Mouse (Mus musculus) midbrain, embryonic 11.5 days (tissue): ENCODE data around the gene Timm10b. TPM values are rescaled to one million over a fixed set of nuclear protein-coding genes. Genes with fewer than 3 reads are reported as not detected.

Experiments used
- ATAC-seq: fragments of 200-750 bp; cut with Nextera tagmentation; 2 replicates; pipeline ENCODE4 v1.8.0; 2017; ENCODE audit warnings: moderate TSS enrichment, moderate library complexity; ENCODE audit not compliant: low FRiP score
- DNase-seq: peaks from one replicate; pipeline ENCODE4 v3.0.0; 2015; ENCODE audit warnings: low spot score; ENCODE audit errors: missing footprints
- H3K27ac ChIP-seq: fragments of 300-500 bp; sonication (generic); 2 replicates; pipeline ENCODE4 v1.5.1; 2014; ENCODE audit warnings: low read depth, low read length
- H3K27me3 ChIP-seq: fragments of 300-500 bp; sonication (generic); 2 replicates; pipeline ENCODE4 v1.6.1; 2014; ENCODE audit warnings: mild to moderate bottlenecking, low read length, moderate library complexity, mixed read lengths; ENCODE audit not compliant: control insufficient read depth, insufficient read depth
- H3K36me3 ChIP-seq: fragments of 300-500 bp; sonication (generic); 2 replicates; pipeline ENCODE4 v1.6.1; 2014; ENCODE audit warnings: mild to moderate bottlenecking, low read length, moderate library complexity, mixed read lengths; ENCODE audit not compliant: control insufficient read depth, insufficient read depth
- H3K4me1 ChIP-seq: fragments of 300-500 bp; sonication (generic); 2 replicates; pipeline ENCODE4 v1.6.1; 2014; ENCODE audit warnings: low read length; ENCODE audit not compliant: control insufficient read depth, insufficient read depth
- H3K4me2 ChIP-seq: fragments of 300-500 bp; sonication (generic); 2 replicates; pipeline ENCODE4 v1.6.1; 2014; ENCODE audit warnings: mild to moderate bottlenecking, moderate library complexity
- H3K4me3 ChIP-seq: fragments of 300-500 bp; sonication (generic); 2 replicates; pipeline ENCODE4 v1.5.1; 2014; ENCODE audit warnings: low read depth, low read length
- H3K9ac ChIP-seq: fragments of 300-500 bp; sonication (generic); 2 replicates; pipeline ENCODE4 v1.6.1; 2014; ENCODE audit warnings: low read length
- H3K9me3 ChIP-seq: fragments of 300-500 bp; sonication (generic); 2 replicates; pipeline ENCODE4 v1.6.1; 2016; ENCODE audit warnings: low read length; ENCODE audit not compliant: control insufficient read depth
- WGBS: fragments of 180-500 bp; shearing (Covaris S2); extraction: QIAGEN DNeasy Blood & Tissue Kit; methylation state at CpG from one replicate; pipeline ENCODE4 v1.1.7; 2014; 5-methylcytosine and 5-hydroxymethylcytosine counted together
- polyA plus RNA-seq: library from polyadenylated mRNA; unstranded; fragments of >200 nt; fragmentation: Nextera tagmentation; extraction: Ambion mirVana; gene quantifications from 2 replicates; pipeline ENCODE4 v1.2.1, GENCODE M21; 2014

The Timm10b gene
- polyA plus RNA-seq, 1 experiment from 2014 or later, result 141 TPM

- 71% methylated on average over 3 of the region's 3 CpGs for WGBS
- no peak for ATAC-seq
Observed at GRCm38 (mm10) chr7:105619701-105620100, 20.2 kb upstream of the Timm10b start.

DNA sequence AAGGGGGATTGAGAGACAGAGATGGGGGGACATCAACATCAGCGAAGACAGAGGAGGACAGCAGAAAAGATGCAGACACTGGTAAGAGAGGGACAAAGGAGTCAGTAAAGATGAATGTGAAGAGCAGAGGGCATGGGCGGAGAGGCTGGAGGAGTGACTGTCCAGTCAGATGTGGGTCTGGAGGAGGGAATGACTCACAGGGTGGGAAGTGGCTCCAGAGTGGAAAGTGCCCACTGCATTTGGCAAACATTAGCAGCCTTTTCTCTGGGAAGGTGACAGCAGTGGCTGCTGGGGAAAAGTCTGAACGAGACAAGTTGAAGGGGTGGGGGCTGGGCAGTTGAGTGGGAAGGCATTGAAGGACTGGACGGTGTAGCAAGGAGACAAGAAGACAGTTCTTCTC is 18.8 kb upstream of the Timm10b start:
- H3K4me1 ChIP-seq, result no peaks in the 10 kb centered on the region
- H3K9ac ChIP-seq, result no peak overlapping the region
- H3K4me3 ChIP-seq, result no peak overlapping the region
- no peak overlapping the region for H3K27ac ChIP-seq
- DNase-seq (no peak), ATAC-seq (no peak)
- peaks cover 23% of the 10 kb centered on the region for H3K36me3 ChIP-seq
- WGBS, result 87% methylated on average over 4 of the region's 4 CpGs
- no peak overlapping the region for H3K4me2 ChIP-seq
- H3K9me3 ChIP-seq, result no peaks in the 10 kb centered on the region
- H3K27me3 ChIP-seq, result no peaks in the 10 kb centered on the region

More at GRCm38 (mm10) chr7:105619701-105620100, 20.2 kb upstream of the Timm10b start:
- Histone ChIP-seq H3K27me3 (no peaks in the 10 kb centered on the region), H3K4me1 (no peaks in the 10 kb centered on the region), H3K27ac (no peak overlapping the region), H3K4me3 (no peak overlapping the region), H3K9ac (no peak overlapping the region), H3K9me3 (no peaks in the 10 kb centered on the region), H3K4me2 (no peak overlapping the region), H3K36me3 (peaks cover 23% of the 10 kb centered on the region)
- DNase-seq, result no peak

DNA sequence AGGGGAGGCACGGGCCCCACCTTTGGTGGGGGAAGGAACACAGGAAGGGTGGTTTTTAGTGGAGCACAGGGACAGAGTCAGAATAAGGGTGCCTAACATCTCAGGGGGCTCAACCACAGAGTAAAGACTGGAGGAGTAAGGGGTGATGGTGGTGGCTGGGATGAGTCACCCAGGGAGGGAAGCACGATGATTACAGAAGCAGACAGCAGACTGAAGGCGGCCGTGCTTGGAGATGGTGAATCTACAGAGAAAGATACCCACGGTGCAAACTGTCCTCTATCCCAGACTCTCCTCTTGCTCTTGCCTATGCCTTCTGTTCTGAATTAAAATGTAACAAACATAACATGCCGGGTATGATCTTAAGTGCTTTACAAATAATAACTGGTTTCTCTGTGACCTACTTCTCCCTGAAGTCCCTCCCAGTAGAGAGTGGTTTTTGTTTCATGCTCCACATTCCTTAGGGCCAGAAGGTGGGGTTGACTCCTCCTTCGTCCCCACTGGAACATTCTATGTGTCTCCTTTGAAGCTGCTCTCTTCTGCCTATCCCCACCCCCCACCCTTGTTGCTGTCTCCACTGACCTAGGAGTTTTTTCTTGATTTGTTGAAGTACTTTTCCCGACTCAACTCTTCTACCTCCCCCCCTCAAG is 18.1 kb upstream of the Timm10b start:
- ATAC-seq (no peak), DNase-seq (no peak)
- 75% methylated on average over 8 of the region's 8 CpGs for WGBS
- H3K9me3 ChIP-seq, result no peaks in the 10 kb centered on the region
- H3K4me1 ChIP-seq, result no peaks in the 10 kb centered on the region
- no peak overlapping the region for H3K9ac ChIP-seq
- H3K27ac ChIP-seq, result no peak overlapping the region
- H3K4me2 ChIP-seq, result no peak overlapping the region
- peaks cover 23% of the 10 kb centered on the region for H3K36me3 ChIP-seq
- no peaks in the 10 kb centered on the region for H3K27me3 ChIP-seq
- no peak overlapping the region for H3K4me3 ChIP-seq

DNA sequence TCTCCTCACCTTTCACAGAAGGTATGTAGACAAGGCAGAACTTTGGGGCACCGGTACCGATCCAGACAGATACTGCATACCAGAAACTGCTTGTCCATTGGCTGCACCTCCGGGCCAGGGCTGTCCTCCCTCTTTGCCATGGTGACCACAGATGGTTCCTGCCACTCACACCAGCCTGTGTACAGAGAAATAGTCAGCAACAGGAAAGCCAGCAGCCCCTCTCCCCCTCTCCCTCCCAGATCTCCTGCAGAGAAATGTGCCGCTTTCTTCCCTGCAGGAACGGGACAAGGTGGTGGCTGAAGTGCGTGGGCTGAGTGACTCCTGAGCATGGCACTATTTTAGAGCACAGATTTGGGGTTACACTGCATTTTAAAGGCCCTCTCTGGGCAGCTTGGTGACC is 14.5 kb upstream of the Timm10b start:
- Histone ChIP-seq H3K36me3 (peaks cover 9% of the 10 kb centered on the region; the same call in 1 of the 2 replicates), H3K9ac (no peak overlapping the region), H3K4me2 (no peak overlapping the region), H3K27me3 (no peaks in the 10 kb centered on the region), H3K9me3 (no peaks in the 10 kb centered on the region), H3K27ac (no peak overlapping the region), H3K4me3 (no peak overlapping the region), H3K4me1 (peaks cover 17% of the 10 kb centered on the region)
- ATAC-seq (no peak), DNase-seq (no peak)
- WGBS, result 82% methylated on average over 6 of the region's 6 CpGs

DNA sequence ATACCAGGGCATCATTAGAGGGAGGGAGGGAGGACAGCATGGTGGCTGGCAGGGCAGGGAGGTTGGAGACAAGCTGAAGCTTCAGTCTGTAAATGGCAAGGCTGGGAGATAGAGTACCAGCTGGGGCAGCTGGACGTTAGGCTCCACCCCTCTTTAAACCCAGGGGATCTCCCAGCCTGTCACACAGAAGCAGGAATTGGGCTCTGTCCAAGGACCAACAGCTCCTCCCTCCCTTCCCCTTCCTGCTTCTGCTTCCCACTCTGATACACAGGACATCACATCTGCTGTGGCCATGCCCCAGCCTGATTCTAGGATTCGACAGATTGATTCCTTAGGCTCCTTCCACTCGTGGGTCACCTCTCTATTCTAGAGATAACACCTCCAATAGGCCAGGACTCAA is 11.2 kb upstream of the Timm10b start:
- DNase-seq (no peak), ATAC-seq (peak; percentile 19; the same call in 1 of the 2 replicates)
- Histone ChIP-seq H3K4me1 (peaks cover 24% of the 10 kb centered on the region), H3K27ac (no peak overlapping the region), H3K9ac (no peak overlapping the region), H3K27me3 (0 out of 2 replicates have a peak, but pooled peaks cover 3% of the 10 kb centered on the region), H3K4me3 (no peak overlapping the region), H3K36me3 (peaks cover 7% of the 10 kb centered on the region; the same call in 1 of the 2 replicates), H3K9me3 (no peaks in the 10 kb centered on the region), H3K4me2 (no peak overlapping the region)
- WGBS, result 25% methylated on average over 3 of the region's 3 CpGs

DNA sequence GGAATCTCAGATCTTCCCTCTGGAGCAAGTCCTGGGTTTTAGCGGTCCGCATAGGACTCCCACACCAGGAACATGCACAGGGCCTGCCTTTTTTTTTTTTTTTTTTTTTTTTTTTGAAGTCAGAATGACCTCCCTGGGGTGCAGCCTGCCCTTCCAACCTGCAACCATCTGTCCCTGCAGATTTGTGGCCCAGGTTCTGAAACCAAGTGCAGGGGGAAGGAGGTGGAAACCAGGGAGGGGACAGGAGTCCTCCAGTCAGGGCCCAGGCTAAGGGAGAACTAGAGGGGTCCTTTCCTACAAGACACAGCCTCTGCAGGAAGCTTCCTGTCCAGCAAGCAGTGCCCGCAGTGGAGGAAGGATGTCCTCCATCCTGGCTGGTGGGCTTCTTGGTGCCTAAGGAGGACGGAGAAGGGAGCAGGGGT is 7.3 kb upstream of the Timm10b start:
- Histone ChIP-seq H3K27me3 (peaks cover 5% of the 10 kb centered on the region; the same call in 1 of the 2 replicates), H3K9ac (peak overlapping the region; percentile 85), H3K27ac (no peak overlapping the region), H3K9me3 (no peaks in the 10 kb centered on the region), H3K4me2 (peak overlapping the region; percentile 74), H3K36me3 (peaks cover 4% of the 10 kb centered on the region), H3K4me3 (peak overlapping the region; percentile 86), H3K4me1 (peaks cover 31% of the 10 kb centered on the region)
- DNase-seq, result peak; percentile 86
- no peak; the same call in 1 of the 2 replicates for ATAC-seq
- 19% methylated on average over 4 of the region's 4 CpGs for WGBS

- Histone ChIP-seq H3K4me3 (peak within 1 kb of the TSS; percentile 86), H3K9me3 (no peaks in the 10 kb centered on the region), H3K4me1 (peaks cover 31% of the 10 kb centered on the region), H3K27ac (peak within 1 kb of the TSS; percentile 30; the same call in 1 of the 2 replicates), H3K9ac (peak within 1 kb of the TSS; percentile 85), H3K36me3 (peaks cover 6% of the 10 kb centered on the region), H3K27me3 (peaks cover 5% of the 10 kb centered on the region; the same call in 1 of the 2 replicates), H3K4me2 (peak within 1 kb of the TSS; percentile 74)
- WGBS, result 1% methylated on average over 70 of the region's 71 CpGs
- DNase-seq (peak; percentile 99), ATAC-seq (peak; percentile 91)
Observed at GRCm38 (mm10) chr7:105633127-105633800, 6.6 kb upstream of the Timm10b start, which contains the start of gene Trim3. Gene Trim3 (minus strand): TSS chr7:105633571.

- H3K9ac ChIP-seq, result peak overlapping the region; percentile 85
- peak overlapping the region; percentile 74 for H3K4me2 ChIP-seq
- H3K9me3 ChIP-seq, result no peaks in the 10 kb centered on the region
- peak overlapping the region; percentile 86 for H3K4me3 ChIP-seq
- H3K4me1 ChIP-seq, result peaks cover 28% of the 10 kb centered on the region
- ATAC-seq (no peak; the same call in 1 of the 2 replicates), DNase-seq (no peak)
- WGBS, result 7% methylated on average over 10 of the region's 10 CpGs
- no peak overlapping the region for H3K27ac ChIP-seq
- peaks cover 6% of the 10 kb centered on the region for H3K36me3 ChIP-seq
- H3K27me3 ChIP-seq, result peaks cover 5% of the 10 kb centered on the region; the same call in 1 of the 2 replicates
Observed at GRCm38 (mm10) chr7:105633801-105634135, 6.1 kb upstream of the Timm10b start.
